Mouse (Mus musculus): Measurements from ENCODE around the gene Vps52.

The Vps52 gene

DNA sequence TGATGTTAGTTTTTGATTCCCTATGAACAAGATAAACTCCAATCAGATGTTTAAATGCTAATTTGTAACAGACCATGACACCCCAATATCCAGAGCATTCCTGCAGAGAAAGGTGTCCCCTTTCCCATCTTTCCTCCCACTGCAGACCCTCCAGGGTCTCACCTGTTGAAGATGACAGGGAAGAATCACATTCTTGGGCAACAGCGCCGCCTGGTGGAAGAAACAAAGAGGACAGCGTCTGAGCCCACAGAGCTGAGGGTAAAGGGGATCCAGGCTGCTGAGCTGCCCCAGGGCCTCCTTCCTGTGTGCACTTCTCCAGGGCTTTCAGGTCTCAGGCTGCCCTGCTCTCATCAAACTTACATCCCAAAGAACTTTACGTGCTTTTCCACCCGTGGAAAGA, 47.8 kb downstream of the Vps52 start:
- no peak for DNase-seq (ENCODE audit: low read depth, low spot score)

DNA sequence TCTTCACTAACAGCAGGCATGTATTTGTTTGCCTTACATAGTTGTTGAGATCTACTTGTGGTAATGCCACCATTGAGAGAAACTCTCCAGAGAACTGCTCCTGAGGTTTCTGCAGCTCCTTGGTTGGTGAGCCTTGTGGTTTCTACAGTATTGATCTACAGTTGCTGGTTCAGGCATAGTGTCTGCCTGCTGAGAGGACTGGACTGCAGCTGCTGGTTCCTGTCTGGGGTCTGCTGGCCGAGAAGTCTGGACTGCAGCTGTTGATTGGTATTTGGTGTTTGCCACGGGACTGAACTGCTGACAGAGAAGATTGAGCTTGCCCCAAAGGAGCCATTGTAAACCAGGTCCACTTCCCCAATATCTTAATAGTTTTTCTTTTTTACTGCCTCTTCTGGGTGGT, 51.0 kb downstream of the Vps52 start:
- DNase-seq (ENCODE audit: low read depth, low spot score), result no peak

- no peak for DNase-seq (ENCODE audit: low read depth, low spot score)
Measured at GRCm38 (mm10) chr17:34010156-34010555, 54.5 kb downstream of the Vps52 start.

- no peak for DNase-seq (ENCODE audit: low read depth, low spot score)
Measured at GRCm38 (mm10) chr17:34013436-34013835, 57.8 kb downstream of the Vps52 start.

All from WW6 (cell line).